Mouse (Mus musculus) liver, embryonic 12.5 days (tissue): ENCODE data around the gene Gabrg3. TPM values are rescaled to one million over a fixed set of nuclear protein-coding genes. Genes with fewer than 3 reads are reported as not detected.

Experiments
- ATAC-seq: fragments of 200-750 bp; cut with Nextera tagmentation; 2 replicates; pipeline ENCODE4 v1.8.0; 2017; ENCODE audit warnings: moderate number of reproducible peaks, mild to moderate bottlenecking, moderate library complexity
- H3K27ac ChIP-seq: fragments of 300-500 bp; sonication (generic); 2 replicates; pipeline ENCODE4 v1.5.1; 2016; ENCODE audit warnings: mild to moderate bottlenecking
- H3K27me3 ChIP-seq: fragments of 300-500 bp; sonication (generic); replicated peaks from 2 replicates; pipeline ENCODE4 v1.6.1; 2016; ENCODE audit warnings: mild to moderate bottlenecking, moderate library complexity
- H3K36me3 ChIP-seq: fragments of 300-500 bp; sonication (generic); 2 replicates; pipeline ENCODE4 v1.6.1; 2016; ENCODE audit warnings: mild to moderate bottlenecking, moderate library complexity
- H3K4me1 ChIP-seq: fragments of 300-500 bp; sonication (generic); 2 replicates; pipeline ENCODE4 v1.6.1; 2016
- H3K4me2 ChIP-seq: fragments of 300-500 bp; sonication (generic); 2 replicates; pipeline ENCODE4 v1.6.1; 2016; ENCODE audit warnings: mild to moderate bottlenecking, moderate library complexity
- H3K4me3 ChIP-seq: fragments of 300-500 bp; sonication (generic); 2 replicates; pipeline ENCODE4 v1.5.1; 2016; ENCODE audit warnings: mild to moderate bottlenecking, moderate library complexity
- H3K9ac ChIP-seq: fragments of 300-500 bp; sonication (generic); 2 replicates; pipeline ENCODE4 v1.6.1; 2016; ENCODE audit warnings: mild to moderate bottlenecking, moderate library complexity
- H3K9me3 ChIP-seq: fragments of 300-500 bp; sonication (generic); replicated peaks from 2 replicates; pipeline ENCODE4 v1.6.1; 2016; ENCODE audit warnings: mild to moderate bottlenecking, moderate library complexity
- WGBS: fragments of 180-500 bp; shearing (Covaris S2); methylation state at CpG from one replicate; pipeline ENCODE4 v1.1.7; 2016; ENCODE audit not compliant: insufficient replicate concordance; 5-methylcytosine and 5-hydroxymethylcytosine counted together
- polyA plus RNA-seq: library from polyadenylated mRNA; unstranded; fragments of >200 nt; fragmentation: Nextera tagmentation; extraction: Ambion mirVana; gene quantifications from 2 replicates; pipeline ENCODE4 v1.2.1, GENCODE M21; 2016

The Gabrg3 gene
- polyA plus RNA-seq, 1 experiment from 2014 or later, result 0.26 TPM

DNA sequence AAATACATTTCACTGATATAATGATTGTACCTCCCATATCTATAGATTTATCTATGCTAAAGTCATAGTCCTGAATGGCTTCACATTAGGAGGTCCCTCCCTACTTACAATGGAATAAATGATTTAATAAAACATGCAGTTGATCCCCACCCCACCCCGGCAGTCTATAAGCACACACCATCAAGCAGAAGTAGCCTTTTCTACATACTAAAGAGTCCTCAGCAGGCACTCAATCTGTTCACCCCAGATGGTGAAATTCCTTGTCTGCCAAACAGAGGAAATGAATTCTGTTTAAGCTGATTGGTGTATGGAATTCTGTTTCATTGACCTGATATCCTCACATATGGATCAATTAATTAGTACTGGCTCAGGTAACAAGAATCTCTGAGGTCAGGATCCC, 607.9 kb downstream of the Gabrg3 start:
- no peak for ATAC-seq
- Histone ChIP-seq H3K4me1 (no peaks in the 10 kb centered on the region), H3K9ac (no peak overlapping the region), H3K27me3 (no peaks in the 10 kb centered on the region), H3K27ac (no peak overlapping the region), H3K4me3 (no peak overlapping the region), H3K9me3 (0 out of 2 replicates have a peak, but pooled peaks cover 4% of the 10 kb centered on the region), H3K4me2 (no peak overlapping the region), H3K36me3 (no peaks in the 10 kb centered on the region)
- WGBS, result 64% methylated on average over 1 of the region's 1 CpGs

DNA sequence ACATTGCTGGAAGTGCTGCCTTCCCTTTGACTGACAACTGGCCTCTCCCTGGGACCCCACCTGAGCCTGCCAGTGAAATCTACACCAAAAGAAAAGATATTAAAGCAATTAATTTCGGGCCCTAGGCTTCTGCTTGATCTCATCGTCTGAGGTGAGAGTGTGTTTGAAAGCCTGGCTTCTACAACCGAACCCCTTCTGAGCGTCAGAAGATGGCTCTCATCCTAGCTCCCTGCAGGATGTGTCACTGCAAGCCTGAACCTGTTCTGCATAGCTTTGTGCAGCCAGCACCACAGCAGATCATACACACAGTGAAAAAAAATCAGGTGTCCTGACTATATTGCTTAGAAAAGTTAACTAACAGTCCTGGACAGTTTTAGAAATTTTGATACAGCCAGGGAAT, 618.8 kb downstream of the Gabrg3 start:
- no peak overlapping the region for H3K4me2 ChIP-seq
- H3K9me3 ChIP-seq, result no peaks in the 10 kb centered on the region
- ATAC-seq, result no peak
- no peaks in the 10 kb centered on the region for H3K36me3 ChIP-seq
- no peak overlapping the region for H3K4me3 ChIP-seq
- no peaks in the 10 kb centered on the region for H3K27me3 ChIP-seq
- no peaks in the 10 kb centered on the region for H3K4me1 ChIP-seq
- no peak overlapping the region for H3K27ac ChIP-seq
- no peak overlapping the region for H3K9ac ChIP-seq
- 59% methylated on average over 4 of the region's 4 CpGs for WGBS

DNA sequence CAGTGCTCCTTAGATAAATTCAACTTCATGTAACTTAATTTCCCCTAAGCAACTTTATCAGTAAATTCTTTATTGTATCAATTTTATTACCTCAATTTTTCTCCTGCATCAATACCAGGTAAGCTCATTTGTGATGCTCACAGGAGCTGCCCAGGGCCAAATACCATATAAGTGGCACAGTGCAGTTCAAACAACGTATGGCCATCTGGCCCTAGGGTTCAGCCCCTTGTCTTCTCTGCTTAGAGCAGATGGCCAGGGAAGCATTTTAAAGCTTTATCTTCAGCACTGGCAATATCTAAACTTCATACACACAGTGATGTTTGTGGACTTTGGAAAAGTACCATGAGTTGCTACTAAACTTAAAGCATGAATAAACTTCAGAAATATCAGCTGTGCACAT, 619.2 kb downstream of the Gabrg3 start:
- Histone ChIP-seq H3K27ac (no peak overlapping the region), H3K36me3 (no peaks in the 10 kb centered on the region), H3K4me1 (no peaks in the 10 kb centered on the region), H3K9me3 (no peaks in the 10 kb centered on the region), H3K4me3 (no peak overlapping the region), H3K9ac (no peak overlapping the region), H3K4me2 (no peak overlapping the region), H3K27me3 (no peaks in the 10 kb centered on the region)
- WGBS, result 50% methylated on average over 1 of the region's 1 CpGs
- ATAC-seq, result no peak

DNA sequence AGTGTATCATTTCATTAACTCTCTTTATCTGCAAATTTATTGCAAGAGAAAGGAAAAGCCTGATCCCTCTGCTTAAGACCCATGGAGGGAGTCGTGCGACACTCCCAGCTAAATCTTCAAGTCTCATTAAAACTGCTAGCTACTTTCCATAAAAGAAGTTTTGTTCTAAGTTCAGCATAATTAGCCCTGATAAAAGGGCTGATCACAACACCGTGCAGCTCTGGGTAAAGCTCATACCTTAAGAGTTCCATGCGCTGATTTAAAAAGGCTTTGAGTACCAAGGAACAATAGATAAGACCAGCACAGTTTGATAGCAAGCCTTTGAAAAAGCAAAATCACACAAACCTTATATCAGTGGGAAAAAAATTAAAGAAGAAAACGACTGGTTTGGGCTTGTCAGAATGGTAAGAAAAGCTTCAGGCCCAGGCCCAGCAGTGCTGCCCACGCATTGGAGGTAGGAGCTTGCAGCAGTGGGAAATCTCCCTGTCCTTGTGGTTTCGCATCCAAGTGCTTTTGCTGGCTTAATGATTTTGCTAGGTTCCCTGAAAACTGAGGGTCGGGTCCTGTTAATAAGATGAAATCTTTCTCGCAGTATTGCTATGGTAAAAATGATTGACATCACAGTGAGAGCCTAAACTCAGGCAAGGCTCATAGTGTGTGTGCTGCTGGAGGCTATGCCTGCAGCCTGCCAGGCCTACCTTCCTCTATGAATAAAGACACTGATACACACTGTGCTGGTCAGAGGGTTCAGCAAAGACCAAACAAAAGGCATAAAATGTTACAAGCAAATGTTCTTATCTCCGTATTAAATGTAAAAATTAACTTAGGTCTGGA, 621.2 kb downstream of the Gabrg3 start:
- H3K9ac ChIP-seq, result no peak overlapping the region
- H3K4me1 ChIP-seq, result no peaks in the 10 kb centered on the region
- WGBS, result 58% methylated on average over 10 of the region's 10 CpGs
- H3K36me3 ChIP-seq, result no peaks in the 10 kb centered on the region
- no peak overlapping the region for H3K4me3 ChIP-seq
- no peak for ATAC-seq
- H3K27me3 ChIP-seq, result no peaks in the 10 kb centered on the region
- H3K9me3 ChIP-seq, result no peaks in the 10 kb centered on the region
- H3K27ac ChIP-seq, result no peak overlapping the region
- H3K4me2 ChIP-seq, result no peak overlapping the region

DNA sequence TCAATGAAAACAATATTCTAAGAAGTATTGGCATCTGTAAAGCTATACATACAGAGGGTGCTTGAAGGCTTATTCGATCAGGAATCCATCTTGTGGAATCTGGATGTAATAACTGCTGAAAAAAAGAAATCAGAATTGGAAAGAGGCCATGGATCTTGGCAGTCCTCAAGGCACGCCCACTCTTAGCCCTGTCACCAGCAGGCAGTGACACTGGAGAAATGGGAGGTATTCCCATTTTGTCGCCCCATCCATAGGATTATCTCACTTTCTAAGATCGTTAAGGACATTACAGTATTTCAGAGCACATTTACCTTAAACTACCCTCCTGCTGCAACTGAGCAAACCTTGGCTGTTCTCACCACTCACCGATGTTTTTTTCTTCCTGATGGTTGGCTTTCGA, 657.8 kb downstream of the Gabrg3 start:
- Histone ChIP-seq H3K27me3 (no peaks in the 10 kb centered on the region), H3K4me2 (no peak overlapping the region), H3K4me1 (no peaks in the 10 kb centered on the region), H3K36me3 (no peaks in the 10 kb centered on the region), H3K4me3 (no peak overlapping the region), H3K9ac (no peak overlapping the region), H3K27ac (no peak overlapping the region), H3K9me3 (no peaks in the 10 kb centered on the region)
- 75% methylated on average over 6 of the region's 6 CpGs for WGBS
- ATAC-seq, result no peak

Other genes with a start within 250 kb of the Gabrg3 start
- 0.08 and 0.35 TPM in 2 replicates for gene Gabrb3, start 32.5 kb upstream of the Gabrg3 start, polyA plus RNA-seq
- gene Gabra5, start 122.9 kb upstream of the Gabrg3 start, polyA plus RNA-seq, result 0.19 and 0.23 TPM in 2 replicates